Mouse (Mus musculus) activated CD4-positive, CD25-positive, alpha-beta regulatory T cell (primary cell): ENCODE results near the gene Chd3. TPM values are rescaled to one million over a fixed set of nuclear protein-coding genes. Genes with fewer than 3 reads are reported as not detected.

Source experiments
- polyA plus RNA-seq, 2 experiments: library from polyadenylated mRNA; unstranded; fragments of 100-300 nt; shearing (Covaris generic); gene quantifications; one replicate each; pipeline ENCODE4 v1.2.1; 2017

The Chd3 gene
- polyA plus RNA-seq = 100 to 1,000 TPM in 1 of 2 experiments, 10 to 100 TPM in 1; 81.9 to 111 TPM

DNA sequence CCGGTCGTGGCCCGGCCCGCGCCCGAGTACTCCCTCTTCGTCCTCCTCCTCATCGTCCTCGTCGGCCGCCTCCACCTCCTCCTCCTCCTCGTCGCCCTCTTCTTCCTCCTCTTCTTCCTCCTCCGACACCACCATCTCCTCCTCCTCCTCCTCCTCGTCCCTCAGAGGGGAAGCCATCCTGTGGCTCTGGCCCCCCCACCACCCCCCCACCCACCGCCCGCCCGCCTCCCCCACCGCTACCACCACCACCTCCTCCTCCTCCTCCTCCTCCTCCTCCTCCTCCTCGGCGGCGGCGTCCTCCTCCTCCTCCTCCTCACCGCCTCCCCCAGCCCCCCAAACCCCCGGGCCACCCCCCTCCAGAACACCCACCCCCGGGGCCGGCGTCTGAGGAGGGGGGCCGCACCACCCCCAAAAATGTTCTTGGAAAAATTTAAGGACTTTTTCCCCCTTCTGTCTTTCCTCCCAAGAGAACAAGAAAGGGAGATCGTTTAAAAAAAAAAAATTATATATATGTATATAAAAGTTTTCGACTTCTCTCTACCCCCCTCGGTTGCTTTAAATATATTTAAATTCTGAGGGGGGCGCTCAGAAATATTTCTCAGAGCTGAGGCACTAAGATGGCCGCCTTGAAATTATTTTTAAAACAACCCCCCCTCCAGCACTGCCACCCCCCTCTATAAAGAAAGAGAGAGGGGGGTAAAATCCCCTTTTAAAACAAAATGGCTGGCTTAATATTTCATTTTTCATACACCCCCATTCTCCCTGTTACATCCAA is at the start of gene Chd3:
Chd3 (minus strand) TSS at position 192 of the 775 bp plus-strand sequence.

DNA sequence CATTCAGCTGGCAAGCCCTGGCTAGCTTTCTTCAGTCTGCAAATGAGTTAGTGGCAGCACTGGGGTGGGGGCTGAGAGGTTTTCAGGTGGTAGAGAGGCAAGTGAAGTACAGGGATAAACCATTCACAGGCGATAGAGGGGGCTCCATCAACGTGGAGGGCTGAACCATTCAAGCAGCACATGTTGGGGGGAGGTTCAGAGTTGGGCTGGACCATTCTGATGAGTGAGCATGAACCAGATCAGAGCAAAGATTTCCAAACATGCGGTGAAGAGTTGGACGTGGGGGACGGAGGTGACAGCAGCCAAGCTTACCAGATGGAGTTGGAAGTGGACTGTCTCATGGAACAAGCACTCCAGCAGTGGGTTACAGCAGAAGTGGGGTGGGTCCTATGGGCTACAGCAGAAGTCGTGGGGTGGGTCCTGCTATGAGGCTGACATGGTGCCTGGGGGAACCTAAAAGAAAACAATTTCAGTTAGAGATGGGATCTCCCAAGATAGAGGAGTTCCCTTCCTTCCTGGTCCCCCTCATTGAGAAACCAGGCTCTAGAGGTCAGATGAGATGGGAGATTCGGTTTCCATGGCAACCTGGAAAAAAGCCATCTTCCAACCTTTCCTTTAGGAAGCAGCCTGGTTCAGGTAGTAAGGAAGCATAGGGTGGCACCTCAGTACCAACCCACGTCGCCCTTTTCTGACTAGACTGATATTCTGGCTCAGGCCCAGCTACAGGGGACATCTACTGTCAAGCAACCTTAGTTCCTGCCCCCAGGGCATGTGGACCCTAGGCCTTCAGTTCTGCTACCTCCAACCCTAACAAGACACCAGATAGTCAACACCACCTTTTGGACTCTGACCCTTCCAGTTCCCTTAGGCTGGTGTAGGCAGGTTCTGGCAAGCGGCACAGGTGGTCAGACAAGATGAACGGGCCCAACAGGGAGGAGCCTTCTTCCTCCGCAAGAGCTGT is 44.3 kb upstream of the Chd3 start, which contains the start of gene Kdm6b:
Kdm6b (minus strand) TSS at position 455 of the 961 bp plus-strand sequence.

DNA sequence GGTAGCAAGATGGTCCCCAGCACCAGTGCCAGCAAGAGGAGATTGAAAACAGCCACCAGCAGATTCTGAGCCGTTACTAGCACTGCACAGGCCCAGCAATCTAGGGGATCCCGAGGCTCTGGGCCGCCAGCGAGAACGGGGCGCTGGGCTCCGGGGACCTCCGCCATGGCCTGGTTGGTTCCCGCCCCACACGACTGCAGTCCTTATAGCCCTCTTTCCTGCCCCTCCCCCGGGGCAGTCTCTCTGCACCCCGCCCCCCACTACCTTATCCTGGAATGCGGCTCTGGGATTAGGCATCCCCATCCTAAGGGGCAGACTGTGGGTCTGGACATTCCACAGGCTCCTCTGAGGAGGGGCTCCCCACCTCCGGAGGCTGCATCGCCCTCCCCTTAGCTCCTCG is 28.9 kb upstream of the Chd3 start, which contains the start of gene Tmem88:
Tmem88 (minus strand) TSS at position 176 of the 400 bp plus-strand sequence.

DNA sequence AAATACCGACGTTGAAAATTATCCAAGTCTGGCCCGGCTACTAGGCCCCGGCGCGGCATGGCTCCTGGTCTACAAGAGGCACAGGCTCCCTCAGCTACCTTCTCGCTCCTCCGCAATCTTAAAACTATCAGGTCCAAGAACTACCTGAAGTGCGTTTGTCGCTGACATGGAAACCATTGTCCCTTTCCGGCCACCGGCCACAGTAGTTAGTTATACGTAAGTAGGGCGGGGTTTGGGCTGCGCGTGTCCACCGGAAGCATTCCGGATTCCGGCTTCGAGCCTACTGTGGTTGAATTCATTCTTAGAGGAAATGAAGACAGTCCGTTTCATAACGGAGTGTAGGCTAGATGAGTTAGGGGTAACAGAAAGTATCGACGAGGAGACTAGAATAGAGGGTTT is 26.0 kb upstream of the Chd3 start, which contains the start of the genes Naa38 and Cyb5d1:
Naa38 (plus strand) TSS at position 253 of the 399 bp plus-strand sequence.
Cyb5d1 (minus strand) TSS at position 397 of the 399 bp plus-strand sequence.

DNA sequence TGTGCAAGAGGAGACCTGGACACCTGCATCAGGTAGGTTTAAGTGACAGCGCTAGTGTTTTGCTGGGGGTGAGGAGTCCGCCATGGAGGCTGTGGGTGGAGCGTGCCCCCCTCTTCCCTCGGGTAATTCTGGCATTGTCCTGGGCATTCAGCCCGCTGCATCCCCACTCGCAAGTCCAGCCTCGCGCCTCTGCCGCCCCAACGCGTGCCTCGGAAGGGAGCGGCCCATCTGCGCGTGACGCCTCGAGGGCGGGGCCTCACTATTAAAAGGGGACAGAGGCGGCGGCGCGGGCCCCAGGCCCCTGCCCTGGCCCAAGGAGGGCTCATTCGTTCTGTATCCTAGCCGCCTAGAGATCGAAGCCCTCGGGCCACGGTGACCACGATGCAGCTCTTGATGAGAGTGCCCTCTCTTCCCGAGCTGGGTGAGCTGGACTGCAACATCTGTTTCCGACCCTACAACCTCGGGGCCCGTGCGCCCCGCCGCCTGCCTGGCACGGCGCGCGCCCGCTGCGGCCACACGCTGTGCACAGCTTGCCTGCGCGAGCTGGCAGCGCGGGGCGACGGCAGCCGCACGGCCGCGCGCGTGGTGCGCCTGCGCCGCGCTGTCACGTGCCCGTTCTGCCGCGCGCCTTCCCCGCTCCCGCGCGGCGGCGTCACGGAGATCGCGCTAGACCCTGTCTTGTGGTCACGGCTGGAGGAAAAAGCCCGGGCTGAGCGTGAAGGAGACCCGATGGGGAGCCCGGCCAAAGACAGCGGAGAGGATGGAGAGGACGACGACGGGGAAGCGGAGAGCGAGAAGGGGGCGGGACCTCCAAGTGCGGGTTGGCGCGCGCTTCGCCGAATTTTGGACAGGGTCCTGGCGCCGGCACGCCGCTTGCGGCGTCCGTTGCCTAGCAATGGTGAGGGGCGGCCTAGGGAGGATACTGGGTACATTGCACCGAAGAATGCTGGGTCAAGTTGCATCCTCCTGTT is 28.8 kb downstream of the Chd3 start, which contains the start of gene Rnf227:
Rnf227 (plus strand) TSS at position 301 of the 971 bp plus-strand sequence.

DNA sequence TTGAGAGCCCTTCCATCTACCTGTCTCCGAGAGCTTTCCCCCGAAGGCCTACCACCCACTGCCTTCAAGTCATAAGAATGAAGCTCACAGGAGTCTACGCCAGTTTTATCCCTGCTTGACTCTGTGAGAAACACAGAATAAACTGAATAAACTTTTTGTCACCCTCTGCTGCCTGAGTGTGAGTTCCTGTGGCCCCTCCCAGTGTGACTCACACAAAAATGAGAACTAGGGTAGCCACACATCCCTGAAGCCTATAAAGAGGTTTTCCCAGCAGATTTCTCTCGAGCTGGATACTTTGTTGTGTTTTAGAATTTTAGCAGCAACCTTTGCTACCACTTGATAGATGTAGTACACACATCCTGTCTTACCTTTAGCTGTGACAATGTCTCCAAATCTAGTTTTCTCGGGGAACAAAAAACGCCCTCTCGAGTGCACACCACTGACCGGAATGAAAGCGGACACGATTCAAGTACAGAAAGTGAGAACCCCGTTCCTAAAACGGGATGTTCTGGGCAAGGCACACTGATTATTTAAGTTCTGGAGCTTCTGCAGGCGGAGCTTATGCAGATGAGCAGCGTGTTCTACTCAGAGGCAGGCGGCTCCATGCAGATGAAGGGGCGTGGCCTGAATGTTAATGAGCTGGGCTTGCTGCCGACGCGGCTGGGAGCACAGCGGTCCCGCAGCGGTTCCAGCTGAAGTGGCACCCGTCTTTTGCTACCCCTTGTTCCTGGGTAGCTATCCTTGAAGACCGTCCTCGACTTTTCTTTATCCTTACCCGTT is 43.4 kb downstream of the Chd3 start, which contains the start of gene Kcnab3:
Kcnab3 (plus strand) TSS at position 631 of the 780 bp plus-strand sequence.

DNA sequence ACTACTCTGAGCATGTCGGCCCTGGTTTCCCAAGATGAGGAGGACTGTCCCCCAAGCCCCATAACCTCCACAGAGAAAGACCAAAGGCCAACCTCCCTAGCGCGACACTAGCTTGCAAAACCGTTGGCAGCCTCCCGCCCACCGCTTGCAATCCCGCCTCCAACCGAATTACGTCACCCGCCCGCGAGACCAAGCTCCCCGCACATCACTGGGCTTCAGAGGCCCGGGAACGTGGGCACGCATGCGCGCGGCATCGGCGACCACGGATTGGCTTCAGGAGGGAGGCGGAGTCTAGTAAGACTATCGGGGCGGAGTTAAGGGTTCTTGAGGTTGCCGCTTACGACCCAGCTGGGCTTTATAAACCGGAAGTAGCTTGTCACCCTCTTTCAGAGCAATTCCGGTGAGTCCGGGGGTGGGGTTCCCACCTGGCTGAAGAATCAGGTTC is 45.5 kb downstream of the Chd3 start, which contains the start of the genes Cntrob and Trappc1:
Cntrob (minus strand) TSS at position 109 of the 445 bp plus-strand sequence.
Trappc1 (plus strand) TSS at position 314 of the 445 bp plus-strand sequence.

Other genes with a start within 250 kb of the Chd3 start
- under 1 TPM in 1 of 2 experiments, not detected in 1; 0.08 TPM for gene Hes7, start 249.0 kb downstream of the Chd3 start, polyA plus RNA-seq
- under 1 TPM in 1 of 2 experiments, not detected in 1; 0.17 TPM for gene 9130213A22Rik, start 246.8 kb downstream of the Chd3 start, polyA plus RNA-seq
- under 1 TPM in 1 of 2 experiments, not detected in 1; 0.05 TPM for gene Aloxe3, start 243.5 kb downstream of the Chd3 start, polyA plus RNA-seq
- gene Alox12b, start 212.4 kb downstream of the Chd3 start, polyA plus RNA-seq = not detected
- 10 to 100 TPM in 1 of 2 experiments, 1 to 10 TPM in 1; 3.0 to 14.3 TPM for gene Alox8, start 171.6 kb downstream of the Chd3 start, polyA plus RNA-seq
- under 1 TPM; 0.10 to 0.79 TPM for gene Gucy2e, start 132.4 kb downstream of the Chd3 start, polyA plus RNA-seq
- gene Cntrob, start 45.6 kb downstream of the Chd3 start, polyA plus RNA-seq = 10 to 100 TPM in 1 of 2 experiments, 1 to 10 TPM in 1; 4.3 to 12.7 TPM
- 100 to 1,000 TPM; 106 to 112 TPM for gene Trappc1, start 45.4 kb downstream of the Chd3 start, polyA plus RNA-seq
- 1 to 10 TPM; 1.9 to 3.8 TPM for gene Kcnab3, start 43.1 kb downstream of the Chd3 start, polyA plus RNA-seq
- gene Rnf227, start 28.9 kb downstream of the Chd3 start, polyA plus RNA-seq = 1 to 10 TPM; 2.3 to 8.7 TPM
- 100 to 1,000 TPM; 128 to 154 TPM for gene Naa38, start 26.1 kb upstream of the Chd3 start, polyA plus RNA-seq
- gene Cyb5d1, start 26.2 kb upstream of the Chd3 start, polyA plus RNA-seq = 10 to 100 TPM; 20.5 to 23.2 TPM
- gene Tmem88, start 28.8 kb upstream of the Chd3 start, polyA plus RNA-seq = under 1 TPM; 0.14 to 0.22 TPM
- gene Kdm6b, start 44.3 kb upstream of the Chd3 start, polyA plus RNA-seq = 1 to 10 TPM; 4.8 to 6.3 TPM
- under 1 TPM; 0.02 to 0.48 TPM for gene Dnah2, start 179.7 kb upstream of the Chd3 start, polyA plus RNA-seq
- gene Efnb3, start 190.8 kb upstream of the Chd3 start, polyA plus RNA-seq = under 1 TPM; 0.23 to 0.32 TPM
- 10 to 100 TPM; 19.2 to 31.5 TPM for gene Wrap53, start 210.8 kb upstream of the Chd3 start, polyA plus RNA-seq
- gene Trp53, start 211.0 kb upstream of the Chd3 start, polyA plus RNA-seq = 100 to 1,000 TPM; 162 to 242 TPM
- under 1 TPM in 1 of 2 experiments, not detected in 1; 0.14 TPM for gene Atp1b2, start 236.5 kb upstream of the Chd3 start, polyA plus RNA-seq
- under 1 TPM in 1 of 2 experiments, not detected in 1; 0.32 TPM for gene Shbg, start 248.5 kb upstream of the Chd3 start, polyA plus RNA-seq